Mouse (Mus musculus): ENCODE results near the gene Pdlim5.

Gene Pdlim5

GRCm38 (mm10) chr3:142339440-142340251 is 55.9 kb downstream of the Pdlim5 start:
- peak in 1 of 2 experiments; percentile 36 for DNase-seq (ENCODE audit: low spot score in 2 of 2)

- no peak for DNase-seq (ENCODE audit: low spot score in 2 of 2)
These were observed 57.4 kb downstream of the Pdlim5 start for GRCm38 (mm10) chr3:142338058-142338457.

GRCm38 (mm10) chr3:142334496-142334895 is 61.0 kb downstream of the Pdlim5 start:
- DNase-seq (ENCODE audit: low spot score in 2 of 2), result no peak

- no peak for DNase-seq (ENCODE audit: low spot score in 2 of 2)
These were observed 62.0 kb downstream of the Pdlim5 start for GRCm38 (mm10) chr3:142333458-142333857.

GRCm38 (mm10) chr3:142332716-142333115 is 62.8 kb downstream of the Pdlim5 start:
- DNase-seq (ENCODE audit: low spot score in 2 of 2), result no peak

- no peak for DNase-seq (ENCODE audit: low spot score in 2 of 2)
These were observed 63.5 kb downstream of the Pdlim5 start for GRCm38 (mm10) chr3:142331872-142332554.

GRCm38 (mm10) chr3:142330425-142330824 is 65.1 kb downstream of the Pdlim5 start:
- DNase-seq (ENCODE audit: low spot score in 2 of 2), result no peak

GRCm38 (mm10) chr3:142323592-142323991 is 71.9 kb downstream of the Pdlim5 start:
- DNase-seq (ENCODE audit: low spot score in 2 of 2), result no peak

- DNase-seq (ENCODE audit: low spot score in 2 of 2), result no peak
These were observed 73.6 kb downstream of the Pdlim5 start for GRCm38 (mm10) chr3:142321930-142322329.

- peak in 1 of 2 experiments; percentile 44 for DNase-seq (ENCODE audit: low spot score in 2 of 2)
These were observed 77.3 kb downstream of the Pdlim5 start for GRCm38 (mm10) chr3:142318147-142318546.

- no peak for DNase-seq (ENCODE audit: low spot score in 2 of 2)
These were observed 79.3 kb downstream of the Pdlim5 start for GRCm38 (mm10) chr3:142316138-142316740.

GRCm38 (mm10) chr3:142311075-142311474 is 84.4 kb downstream of the Pdlim5 start:
- no peak for DNase-seq (ENCODE audit: low spot score in 2 of 2)

GRCm38 (mm10) chr3:142310446-142310845 is 85.0 kb downstream of the Pdlim5 start:
- no peak for DNase-seq (ENCODE audit: low spot score in 2 of 2)

GRCm38 (mm10) chr3:142295287-142295676 is 100.2 kb downstream of the Pdlim5 start:
- DNase-seq (ENCODE audit: low spot score in 2 of 2), result no peak

- no peak for DNase-seq (ENCODE audit: low spot score in 2 of 2)
These were observed 100.7 kb downstream of the Pdlim5 start for GRCm38 (mm10) chr3:142294616-142295286.

- DNase-seq (ENCODE audit: low spot score in 2 of 2), result no peak
These were observed 101.9 kb downstream of the Pdlim5 start for GRCm38 (mm10) chr3:142293561-142293960.

GRCm38 (mm10) chr3:142282706-142283105 is 112.8 kb downstream of the Pdlim5 start:
- DNase-seq (ENCODE audit: low spot score in 2 of 2), result peak in 1 of 2 experiments; percentile 37

- no peak for DNase-seq (ENCODE audit: low spot score in 2 of 2)
These were observed 113.8 kb downstream of the Pdlim5 start for GRCm38 (mm10) chr3:142281656-142282055.

GRCm38 (mm10) chr3:142281093-142281445 is 114.4 kb downstream of the Pdlim5 start:
- no peak for DNase-seq (ENCODE audit: low spot score in 2 of 2)

- DNase-seq (ENCODE audit: low spot score in 2 of 2), result no peak
These were observed 115.0 kb downstream of the Pdlim5 start for GRCm38 (mm10) chr3:142280366-142281092.

GRCm38 (mm10) chr3:142279011-142279410 is 116.5 kb downstream of the Pdlim5 start:
- no peak for DNase-seq (ENCODE audit: low spot score in 2 of 2)

Data from urinary bladder, postnatal 4 days (tissue).